Mouse (Mus musculus) cerebellum, adult 2 months (tissue): Measurements from ENCODE around the gene Fcer2a.

Experiments used
- CTCF ChIP-seq: fragments of 200-500 bp; IDR thresholded peaks from 2 replicates; pipeline ENCODE4 v1.5.1; 2011; ENCODE audit warnings: low read depth, mild to moderate bottlenecking, control low read depth, low read length, moderate library complexity, borderline replicate concordance; ENCODE audit not compliant: insufficient read depth
- POLR2A ChIP-seq: fragments of 200-500 bp; IDR thresholded peaks from 2 replicates; pipeline ENCODE4 v1.6.1; 2011; ENCODE audit warnings: low read length, control low read depth, borderline replicate concordance; ENCODE audit not compliant: insufficient read depth

DNA sequence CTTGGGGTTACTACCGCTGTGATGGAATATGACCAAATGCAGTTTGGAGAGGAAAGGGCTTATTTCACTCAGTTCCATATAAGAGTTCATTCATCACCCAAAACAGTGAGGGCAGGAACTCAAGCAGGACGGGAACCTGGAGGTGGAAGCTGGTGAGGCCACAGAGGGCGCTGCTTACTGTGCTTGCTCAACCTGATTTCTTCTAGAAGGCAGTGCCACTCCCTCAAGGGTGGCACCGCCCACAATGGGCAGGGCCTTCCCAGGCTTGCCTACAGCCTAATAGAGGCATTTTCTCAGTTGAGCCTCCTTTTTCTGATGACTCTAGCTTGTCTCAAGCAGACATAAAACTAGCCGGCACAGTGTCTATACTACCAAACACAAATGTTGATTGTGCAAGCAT, 48.2 kb downstream of the Fcer2a start:
- TF ChIP-seq CTCF: no peak
- TF ChIP-seq POLR2A: no peak
